Mouse (Mus musculus) G1E (cell line): ENCODE results near the gene Cblc.

Source experiments
- CTCF ChIP-seq: IDR thresholded peaks from 2 replicates; pipeline ENCODE4 v1.5.1; 2012; ENCODE audit warnings: low read depth, low read length, inconsistent platforms, mixed read lengths
- GATA1 ChIP-seq: IDR thresholded peaks from 2 replicates; pipeline ENCODE4 v1.6.1; 2012; ENCODE audit warnings: borderline replicate concordance, low read length, inconsistent platforms, mixed read lengths
- GATA2 ChIP-seq: IDR thresholded peaks from 2 replicates; pipeline ENCODE4 v1.6.1; 2012; ENCODE audit warnings: low read depth, low read length, inconsistent platforms, borderline replicate concordance

DNA sequence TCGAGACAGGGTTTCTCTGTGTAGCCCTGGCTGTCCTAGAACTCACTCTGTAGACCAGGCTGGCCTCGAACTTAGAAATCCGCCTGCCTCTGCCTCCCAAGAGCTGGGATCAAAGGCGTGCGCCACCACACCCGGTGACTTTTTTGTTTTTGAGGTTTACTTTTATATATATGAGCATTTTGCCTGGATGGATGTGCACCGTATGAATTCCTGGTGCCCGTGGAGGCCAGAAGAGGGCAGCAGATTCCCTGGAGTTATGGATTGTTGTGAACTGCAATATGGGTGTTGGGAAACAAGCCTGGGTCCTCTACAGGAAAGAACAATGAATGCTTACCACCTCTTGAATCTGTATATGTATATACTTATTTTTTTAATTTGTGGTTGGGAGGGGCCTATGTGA, 44.0 kb downstream of the Cblc start:
- TF ChIP-seq CTCF = no peak
- no peak for TF ChIP-seq GATA1
- TF ChIP-seq GATA2 = no peak
